In genomic region chr9:78296089-78296488, GRCm38 (mm10) we compare ENCODE assay signal across 10 mouse cellular contexts. TPM values are rescaled to one million over a fixed set of nuclear protein-coding genes. Genes with fewer than 3 reads are reported as not detected.
DNase-seq lines count a peak whose midpoint lies in the region; ATAC-seq and TF ChIP-seq lines count a peak whose summit lies in the region.
"Not testable (repeated sequence)": the region's sequence is repeated elsewhere in the genome, so short reads cannot be mapped to it uniquely, and the experiment has no call there.
"Had no signal": no experiment of that assay in that cellular context is flagged by ENCODE, and none has a peak within 500 bp of the region (broad histone marks: within the 10 kb centered on the region; RNA-seq: fewer than 3 reads in every experiment).

No protein-coding gene starts in this region.

- 13% methylated on average over 6 of the region's 6 CpGs for whole genome bisulfite sequencing in embryonic facial prominence, embryonic 10.5 days
- WGBS in heart, embryonic 15.5 days: 10% methylated on average over 6 of the region's 6 CpGs
- 10% methylated on average over 6 of the region's 6 CpGs for WGBS in kidney, postnatal 0 days
- WGBS in lung, embryonic 14.5 days: 6% methylated on average over 6 of the region's 6 CpGs

- TF ChIP-seq POLR2A in brain, embryonic 14.5 days (IDR thresholded peaks at IDR 0.05; ENCODE audit: borderline replicate concordance, extremely low read depth, insufficient read depth, insufficient read length, poor library complexity, severe bottlenecking): not testable (repeated sequence)

- peak; percentile 77 for DNase-seq in ES-CJ7 (ENCODE audit: low read depth, low spot score)
- DNase-seq in brain, embryonic 14.5 days (ENCODE audit: low read depth): peak; percentile 54
- peak; percentile 74 for DNase-seq in embryonic facial prominence, embryonic 10.5 days (ENCODE audit: low spot score)
- peak; percentile 55 for DNase-seq in kidney, postnatal 0 days (ENCODE audit: low spot score)
- DNase-seq in lung, embryonic 14.5 days: peak; percentile 78
- DNase-seq in ovary, postnatal 14 days (ENCODE audit: low spot score): peak; percentile 11
- peak; percentile 31 for DNase-seq in thymus, postnatal 25 days

- H3K27me3 ChIP-seq in embryonic facial prominence, embryonic 10.5 days (replicated peaks; ENCODE audit: low read depth, poor library complexity, severe bottlenecking); heart, embryonic 15.5 days; kidney, postnatal 0 days (ENCODE audit: insufficient read depth, low read length); lung, embryonic 14.5 days (ENCODE audit: insufficient read depth, low read length): not testable (repeated sequence)

- H3K9ac ChIP-seq in heart, embryonic 15.5 days; kidney, postnatal 0 days (ENCODE audit: low read depth, low read length); lung, embryonic 14.5 days: not testable (repeated sequence)

- not testable (repeated sequence) for H3K9me3 ChIP-seq in embryonic facial prominence, embryonic 10.5 days; heart, embryonic 15.5 days (replicated peaks); kidney, postnatal 0 days (replicated peaks; ENCODE audit: low read length); lung, embryonic 14.5 days (ENCODE audit: low read depth, low read length)

- TF ChIP-seq CTCF in brain, embryonic 14.5 days (IDR thresholded peaks at IDR 0.05; ENCODE audit: borderline replicate concordance, extremely low read depth, insufficient read depth, insufficient read length): peak; percentile 68; the same call in 1 of the 2 replicates
- peak; percentile 79 for TF ChIP-seq CTCF in kidney, postnatal 0 days (IDR thresholded peaks at IDR 0.05; ENCODE audit: low read depth)
- TF ChIP-seq CTCF in lung, embryonic 14.5 days (IDR thresholded peaks at IDR 0.05; ENCODE audit: low read depth): peak; percentile 80

- not testable (repeated sequence) for H3K36me3 ChIP-seq in embryonic facial prominence, embryonic 10.5 days (replicated peaks); heart, embryonic 15.5 days; kidney, postnatal 0 days (ENCODE audit: insufficient read depth, low read length); lung, embryonic 14.5 days (ENCODE audit: insufficient read depth)

- not testable (repeated sequence) for H3K4me2 ChIP-seq in heart, embryonic 15.5 days; kidney, postnatal 0 days (ENCODE audit: low read length); lung, embryonic 14.5 days

- 0 out of 2 replicates have a peak, but pooled peaks have one; percentile 4 for ATAC-seq in heart, embryonic 15.5 days (replicated peaks; ENCODE audit: insufficient number of reproducible peaks, insufficient read depth, low FRiP score, low read depth)
- peak; percentile 42; the same call in 1 of the 2 replicates for ATAC-seq in kidney, postnatal 0 days (replicated peaks; ENCODE audit: low FRiP score, low read depth)
- ATAC-seq in lung, embryonic 14.5 days (ENCODE audit: insufficient read depth): 0 out of 2 replicates have a peak, but pooled peaks have one; percentile 35

- not testable (repeated sequence) for H3K27ac ChIP-seq in embryonic facial prominence, embryonic 10.5 days (replicated peaks); heart, embryonic 15.5 days; kidney, postnatal 0 days; lung, embryonic 14.5 days (ENCODE audit: low read depth)

- not testable (repeated sequence) for H3K4me3 ChIP-seq in embryonic facial prominence, embryonic 10.5 days; heart, embryonic 15.5 days; kidney, postnatal 0 days (replicated peaks; ENCODE audit: low read depth, low read length); lung, embryonic 14.5 days (ENCODE audit: low read depth, low read length)

- not testable (repeated sequence) for H3K4me1 ChIP-seq in embryonic facial prominence, embryonic 10.5 days; heart, embryonic 15.5 days (replicated peaks); kidney, postnatal 0 days (replicated peaks; ENCODE audit: insufficient read depth, low read length); lung, embryonic 14.5 days (ENCODE audit: insufficient read depth)

RNA-seq across cellular contexts. Expression of gene Gm10639, which starts 6.4 kb away (rescaled TPM):
- polyA plus RNA-seq in brain, embryonic 14.5 days (2012; rRNA removed): not detected in 2 replicates
- polyA plus RNA-seq in embryonic facial prominence, embryonic 10.5 days (2016; fragmentation: Nextera tagmentation; extraction: Ambion mirVana): not detected in 2 replicates
- not detected in 2 replicates for polyA plus RNA-seq in heart, embryonic 15.5 days (2015; fragmentation: Nextera tagmentation; extraction: Ambion mirVana)
- 77.2 and 80.9 TPM in 2 replicates for polyA plus RNA-seq in kidney, postnatal 0 days (2015; fragmentation: Nextera tagmentation; extraction: Ambion mirVana)
- not detected in 2 replicates for polyA plus RNA-seq in lung, embryonic 14.5 days (2014; fragmentation: Nextera tagmentation; extraction: Ambion mirVana)
- polyA plus RNA-seq: heart, embryonic 13.5 days; limb, embryonic 12.5 days had no signal

RNA-seq across cellular contexts. Expression of gene Omt2a, which starts 18.5 kb away (rescaled TPM):
- not detected in 2 replicates for polyA plus RNA-seq in brain, embryonic 14.5 days (2012; rRNA removed)
- polyA plus RNA-seq in embryonic facial prominence, embryonic 10.5 days (2016; fragmentation: Nextera tagmentation; extraction: Ambion mirVana): not detected in 2 replicates
- polyA plus RNA-seq in heart, embryonic 15.5 days (2015; fragmentation: Nextera tagmentation; extraction: Ambion mirVana): not detected in 2 replicates
- not detected in 2 replicates for polyA plus RNA-seq in kidney, postnatal 0 days (2015; fragmentation: Nextera tagmentation; extraction: Ambion mirVana)
- polyA plus RNA-seq in lung, embryonic 14.5 days (2014; fragmentation: Nextera tagmentation; extraction: Ambion mirVana): not detected in 2 replicates
- polyA plus RNA-seq: heart, embryonic 13.5 days; limb, embryonic 12.5 days had no signal

RNA-seq across cellular contexts. Expression of gene Omt2b, which starts 31.3 kb away (rescaled TPM):
- polyA plus RNA-seq in brain, embryonic 14.5 days (2012; rRNA removed): not detected in 2 replicates
- polyA plus RNA-seq in embryonic facial prominence, embryonic 10.5 days (2016; fragmentation: Nextera tagmentation; extraction: Ambion mirVana): not detected in 2 replicates
- not detected in 2 replicates for polyA plus RNA-seq in heart, embryonic 15.5 days (2015; fragmentation: Nextera tagmentation; extraction: Ambion mirVana)
- not detected in 2 replicates for polyA plus RNA-seq in kidney, postnatal 0 days (2015; fragmentation: Nextera tagmentation; extraction: Ambion mirVana)
- polyA plus RNA-seq in lung, embryonic 14.5 days (2014; fragmentation: Nextera tagmentation; extraction: Ambion mirVana): not detected in 2 replicates
- polyA plus RNA-seq: heart, embryonic 13.5 days; limb, embryonic 12.5 days had no signal

RNA-seq across cellular contexts. Expression of gene Gm3776, which starts 39.2 kb away (rescaled TPM):
- not detected in 2 replicates for polyA plus RNA-seq in brain, embryonic 14.5 days (2012; rRNA removed)
- polyA plus RNA-seq in embryonic facial prominence, embryonic 10.5 days (2016; fragmentation: Nextera tagmentation; extraction: Ambion mirVana): not detected in 2 replicates
- not detected in 2 replicates for polyA plus RNA-seq in heart, embryonic 15.5 days (2015; fragmentation: Nextera tagmentation; extraction: Ambion mirVana)
- 8.4 and 10.3 TPM in 2 replicates for polyA plus RNA-seq in kidney, postnatal 0 days (2015; fragmentation: Nextera tagmentation; extraction: Ambion mirVana)
- polyA plus RNA-seq in lung, embryonic 14.5 days (2014; fragmentation: Nextera tagmentation; extraction: Ambion mirVana): not detected in 2 replicates
- polyA plus RNA-seq: heart, embryonic 13.5 days; limb, embryonic 12.5 days had no signal

RNA-seq across cellular contexts. Expression of gene Gsta2, which starts 59.5 kb away (rescaled TPM):
- 0.20 TPM in 1 of 2 replicates, not detected in the other for polyA plus RNA-seq in brain, embryonic 14.5 days (2012; rRNA removed)
- not detected in 2 replicates for polyA plus RNA-seq in embryonic facial prominence, embryonic 10.5 days (2016; fragmentation: Nextera tagmentation; extraction: Ambion mirVana)
- polyA plus RNA-seq in heart, embryonic 15.5 days (2015; fragmentation: Nextera tagmentation; extraction: Ambion mirVana): 0.63 TPM in 1 of 2 replicates, not detected in the other
- polyA plus RNA-seq in kidney, postnatal 0 days (2015; fragmentation: Nextera tagmentation; extraction: Ambion mirVana): 301 and 320 TPM in 2 replicates
- polyA plus RNA-seq in lung, embryonic 14.5 days (2014; fragmentation: Nextera tagmentation; extraction: Ambion mirVana): 0.21 TPM in 1 of 2 replicates, not detected in the other
- polyA plus RNA-seq: heart, embryonic 13.5 days; limb, embryonic 12.5 days had no signal

Comparison
In these comparisons a context has a peak if more than half of its experiments do, and no peak if none do; other contexts are left out.
1. DNase-seq: peak in every context shown above with its lines; median percentile 78 in lung, embryonic 14.5 days; 77 in ES-CJ7; 74 in embryonic facial prominence, embryonic 10.5 days; 55 in kidney, postnatal 0 days; 54 in brain, embryonic 14.5 days; 31 in thymus, postnatal 25 days; 11 in ovary, postnatal 14 days.
2. RNA of gene Gm10639, which starts 6.4 kb away (polyA plus RNA-seq): 77.2 to 80.9 TPM in kidney, postnatal 0 days; not detected in brain, embryonic 14.5 days, not detected in embryonic facial prominence, embryonic 10.5 days, not detected in heart, embryonic 15.5 days and not detected in lung, embryonic 14.5 days; every median in the first group is over 10 times any median in the second.
3. Peak in every context shown above with its lines, with median percentiles within 50 percentile points of each other: CTCF ChIP-seq and ATAC-seq.